Mouse (Mus musculus) urinary bladder, postnatal 4 days (tissue): Measurements from ENCODE around the gene Lmf1.
A peak's percentile ranks its signal among the peaks of the same experiment; 100 is the strongest.

Experiments used
- DNase-seq, 2 experiments: peaks; one replicate each; pipeline ENCODE4 v3.0.0; 2021 to 2022; ENCODE audit warnings: low spot score in 2 of 2

The Lmf1 gene

DNA sequence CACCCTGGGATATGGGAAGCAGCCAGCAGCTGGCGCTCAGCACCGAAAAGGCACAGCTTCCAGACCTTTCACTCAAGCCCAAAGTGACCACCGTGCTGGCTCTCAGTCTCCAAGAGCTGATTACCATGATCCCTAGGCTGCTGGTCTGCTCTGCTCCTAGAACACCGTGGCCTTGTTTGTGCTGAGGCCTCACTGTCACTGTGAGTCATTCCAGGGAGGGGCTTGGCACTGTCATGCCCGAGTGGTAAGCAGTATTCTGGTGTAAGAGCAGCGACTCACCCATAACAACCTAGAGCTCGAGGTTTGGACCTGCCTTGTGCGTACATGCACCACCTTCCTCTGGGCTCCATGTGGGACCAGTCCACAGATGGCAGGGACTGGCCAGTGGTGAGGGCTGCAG lies 63.1 kb downstream of the Lmf1 start:
- no peak for DNase-seq

DNA sequence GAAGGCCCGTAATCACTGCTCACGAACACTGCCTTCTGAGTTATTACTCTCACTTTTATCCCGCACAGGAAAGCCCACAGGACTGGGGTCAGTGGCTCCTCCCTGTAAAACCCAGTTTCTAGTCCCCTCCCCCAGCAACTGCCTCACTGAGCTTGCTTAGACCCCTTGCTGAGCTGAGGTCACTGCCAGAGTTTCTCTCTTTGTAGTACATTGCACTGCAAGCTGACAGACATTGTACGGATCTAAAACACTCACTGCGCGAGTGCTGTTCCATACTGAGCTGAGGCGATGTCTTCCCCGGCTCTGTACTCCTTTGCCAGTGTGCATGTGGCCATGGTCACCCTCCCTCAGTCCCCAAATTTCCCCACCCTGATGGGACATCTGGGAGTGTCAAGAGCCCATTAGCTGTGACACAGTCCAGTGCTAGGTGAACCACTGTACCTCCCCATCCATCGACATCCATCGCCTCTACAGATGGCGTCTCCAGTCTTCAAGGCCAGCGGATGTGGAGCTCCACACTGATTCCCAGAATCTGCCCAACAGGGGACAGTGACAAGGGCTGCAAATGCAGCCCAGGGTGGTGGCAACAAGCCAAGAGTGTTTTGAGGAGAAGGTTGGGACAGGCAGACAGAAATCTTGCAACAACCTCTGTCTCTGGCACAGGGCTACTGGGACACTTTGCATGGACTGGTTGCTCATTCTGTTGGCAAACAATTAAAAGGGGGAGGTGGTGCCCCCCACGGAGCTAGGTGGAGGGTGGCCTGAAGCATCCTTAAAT lies 64.8 kb downstream of the Lmf1 start:
- no peak for DNase-seq

DNA sequence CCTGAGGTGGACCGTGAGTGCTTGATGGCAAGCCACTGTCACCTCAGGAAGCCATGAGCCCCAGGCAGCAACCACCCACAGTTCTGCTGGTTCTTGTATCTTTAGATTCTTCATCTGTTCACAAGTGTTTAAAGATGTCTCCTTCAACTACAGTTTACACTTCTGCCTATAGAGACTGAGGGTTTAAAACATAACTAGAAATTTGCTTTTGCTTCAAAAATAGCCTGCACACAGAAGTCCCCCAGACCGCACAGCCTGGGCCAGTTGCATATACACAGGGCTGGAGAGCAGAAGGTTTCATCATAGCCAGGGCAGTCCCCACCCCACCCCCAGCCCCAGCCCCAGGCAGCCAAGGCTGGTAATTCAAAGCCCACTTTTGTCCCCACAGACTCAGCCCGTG lies 65.9 kb downstream of the Lmf1 start:
- DNase-seq = no peak

DNA sequence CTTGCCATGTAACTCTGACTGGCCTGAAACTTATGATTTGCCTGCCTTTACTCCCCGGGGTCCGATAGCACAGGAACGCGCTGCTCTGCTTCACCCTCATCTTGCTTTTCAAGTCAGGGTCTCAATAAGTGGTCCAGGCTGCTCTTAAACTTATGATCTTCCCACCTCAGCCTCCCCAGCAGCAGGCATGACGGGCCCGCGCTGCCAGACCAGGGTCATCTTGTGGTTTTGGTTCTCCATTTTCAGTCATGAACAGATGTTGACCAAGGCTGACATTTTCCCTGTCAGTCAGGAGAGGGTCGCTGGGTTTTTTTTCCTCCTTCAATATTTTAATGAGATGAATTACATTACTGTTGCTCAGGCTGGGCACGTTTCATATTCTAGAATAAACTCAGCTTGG lies 66.8 kb downstream of the Lmf1 start:
- no peak for DNase-seq

DNA sequence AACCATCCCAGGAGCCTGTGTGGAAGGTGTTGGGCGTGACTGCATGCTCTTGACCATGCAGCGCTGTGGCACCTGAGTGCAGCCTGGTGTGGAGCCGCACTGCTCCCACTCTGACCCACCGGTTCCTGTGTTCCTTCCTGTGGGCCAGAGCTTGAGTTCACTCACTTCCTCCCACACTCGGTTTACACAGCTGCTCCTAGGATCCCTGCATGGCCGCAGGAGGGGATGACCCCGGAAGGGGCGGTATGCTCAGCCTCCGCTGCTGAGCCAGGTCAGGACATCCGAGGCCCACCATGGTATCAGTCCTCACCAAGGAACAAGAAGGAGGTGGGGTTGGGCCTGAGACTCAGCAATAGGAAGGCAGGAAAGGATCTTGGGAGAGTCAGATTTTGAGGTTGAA lies 69.0 kb downstream of the Lmf1 start:
- no peak for DNase-seq

DNA sequence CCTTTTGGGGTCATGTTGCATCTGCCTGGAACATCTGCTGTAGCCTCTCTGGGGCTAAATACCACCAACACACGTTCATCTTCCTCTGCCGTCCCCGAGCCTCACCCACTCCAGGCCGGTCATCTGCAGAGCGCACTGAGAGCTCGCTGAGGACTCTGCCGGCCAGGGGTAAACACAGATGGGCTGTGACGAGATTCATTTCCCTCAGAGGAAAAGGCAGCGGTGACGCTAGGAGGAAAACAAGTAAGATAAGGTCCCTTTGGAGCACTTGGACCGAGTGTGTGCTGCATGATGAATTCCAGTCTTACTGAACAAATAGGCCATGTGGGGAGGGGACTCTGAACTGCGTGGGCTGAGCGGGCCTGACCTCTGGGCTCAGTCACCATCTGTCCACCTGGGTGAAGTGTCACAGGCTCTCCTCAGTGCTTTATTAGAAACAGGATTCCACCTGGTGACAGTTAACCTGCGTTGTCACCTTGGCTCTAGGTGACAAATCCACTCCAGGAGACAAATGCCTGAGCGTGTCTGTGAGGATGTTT lies 69.9 kb downstream of the Lmf1 start:
- DNase-seq = no peak

DNA sequence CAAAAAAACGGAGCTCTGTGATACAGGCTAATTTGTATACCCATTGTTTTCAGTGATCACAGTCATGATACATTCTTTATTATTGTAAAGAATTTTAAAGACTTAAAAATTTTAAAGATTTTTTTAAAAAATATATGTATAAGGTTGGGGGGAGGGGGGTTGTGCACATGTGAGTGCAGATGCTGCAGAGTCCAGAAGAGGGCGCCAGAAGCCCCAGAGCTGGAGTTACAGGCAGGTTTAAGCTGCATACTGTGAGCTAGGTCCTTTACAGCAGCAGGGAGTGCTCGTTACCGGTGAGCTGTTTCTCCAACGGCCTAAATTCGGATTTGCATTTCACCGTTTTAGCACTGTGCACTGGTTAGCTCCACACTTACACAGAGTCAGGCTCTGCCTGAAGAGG lies 71.8 kb downstream of the Lmf1 start:
- DNase-seq = no peak

DNA sequence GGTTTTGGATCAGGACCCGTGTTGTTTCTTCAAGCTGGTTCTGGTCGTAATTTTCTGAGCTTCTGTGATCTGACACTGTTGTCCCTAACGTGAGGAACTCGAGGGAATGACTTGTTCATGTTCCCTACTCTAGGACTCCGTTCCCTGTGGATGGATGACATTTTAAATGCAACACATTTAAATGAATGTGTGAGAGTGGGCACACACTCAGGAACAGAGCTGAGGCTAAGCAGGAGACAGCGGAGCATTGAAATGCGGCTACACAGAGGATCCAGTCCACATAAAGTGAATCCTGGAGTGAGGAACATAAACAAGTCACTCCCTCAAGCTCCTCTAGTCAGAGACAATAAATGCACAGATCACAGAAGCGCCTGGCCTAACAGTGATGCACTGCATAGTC lies 73.4 kb downstream of the Lmf1 start:
- no peak for DNase-seq

DNA sequence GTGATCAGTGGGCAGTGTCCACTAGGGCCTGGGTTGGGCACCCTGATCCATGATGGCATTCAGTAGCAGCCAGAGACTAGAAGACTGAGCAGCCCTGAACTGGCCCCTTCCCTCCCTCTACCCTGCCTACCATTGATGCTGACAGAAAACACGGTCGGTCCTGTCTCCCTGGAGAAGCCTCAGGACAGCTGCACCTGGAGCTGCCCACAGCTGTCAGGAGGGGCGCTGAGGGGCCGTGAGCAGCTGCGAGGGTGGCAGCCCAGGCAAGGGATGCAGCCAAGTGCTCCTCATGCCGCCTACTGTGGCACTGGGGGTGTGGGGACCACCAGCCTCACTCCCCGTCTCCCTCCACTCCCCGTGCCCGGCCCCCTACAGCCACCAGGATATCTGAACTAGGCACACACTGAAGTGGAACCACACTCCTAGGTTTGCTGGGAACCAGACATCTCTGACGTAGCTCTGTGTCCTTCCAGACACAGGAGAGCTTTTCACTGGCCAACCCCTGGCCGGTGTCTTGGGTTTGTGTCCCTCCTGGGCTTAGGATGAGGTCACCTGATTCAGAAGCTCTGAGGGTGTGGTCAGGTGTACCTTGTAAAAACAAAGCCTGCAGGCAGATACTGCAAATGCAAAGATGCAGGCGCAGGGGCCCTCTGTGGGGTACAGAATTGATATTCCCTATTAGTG lies 77.4 kb downstream of the Lmf1 start:
- DNase-seq = no peak

DNA sequence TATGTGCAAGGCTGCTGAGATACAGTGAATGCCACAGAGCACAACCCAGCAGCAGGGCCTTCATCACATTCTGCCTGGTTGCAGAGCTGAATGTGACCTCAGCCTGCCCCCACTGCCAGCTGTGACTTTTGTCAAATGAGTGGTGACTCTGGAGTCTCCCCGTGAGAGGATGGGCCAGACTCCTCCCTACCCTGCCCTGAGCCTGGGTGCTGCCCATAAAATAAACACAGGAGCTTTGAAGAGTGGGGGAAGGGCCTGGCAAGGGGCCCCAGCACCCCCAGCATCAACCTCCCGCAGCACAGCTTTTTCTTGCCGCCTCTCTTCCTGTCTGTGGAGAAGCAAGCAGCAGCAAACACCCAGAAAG lies 77.9 kb downstream of the Lmf1 start:
- DNase-seq = no peak

DNA sequence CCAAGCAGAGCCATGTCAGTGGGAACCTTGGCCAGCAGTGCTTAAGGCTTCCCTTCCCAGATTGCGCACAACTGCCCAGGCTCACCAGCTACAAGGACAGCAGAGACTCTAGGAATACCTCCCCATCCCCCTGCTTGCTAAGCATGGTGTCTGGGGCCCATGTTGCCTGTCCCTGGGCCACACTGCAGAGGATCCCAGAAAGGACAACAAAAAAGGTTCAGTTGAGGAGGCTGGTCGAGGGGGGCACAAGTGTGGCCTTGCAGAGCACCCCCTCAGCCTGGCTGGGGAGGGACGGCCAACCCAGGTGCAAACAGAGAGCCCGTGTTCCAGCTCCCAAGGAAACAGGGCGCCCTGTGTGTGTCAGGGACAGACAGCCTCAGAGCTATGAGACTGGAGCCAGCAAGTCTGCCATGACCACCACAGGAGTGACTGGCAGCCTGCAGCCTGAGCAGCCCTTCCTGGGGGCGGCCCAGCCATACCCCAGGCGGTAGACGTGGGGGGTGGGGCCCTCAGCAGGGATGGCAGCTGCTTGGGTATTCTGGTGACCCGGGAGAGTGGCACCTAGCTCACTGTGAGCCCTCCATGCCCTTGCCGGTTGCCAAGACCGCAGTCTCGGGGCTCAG lies 84.4 kb downstream of the Lmf1 start:
- DNase-seq = no peak

DNA sequence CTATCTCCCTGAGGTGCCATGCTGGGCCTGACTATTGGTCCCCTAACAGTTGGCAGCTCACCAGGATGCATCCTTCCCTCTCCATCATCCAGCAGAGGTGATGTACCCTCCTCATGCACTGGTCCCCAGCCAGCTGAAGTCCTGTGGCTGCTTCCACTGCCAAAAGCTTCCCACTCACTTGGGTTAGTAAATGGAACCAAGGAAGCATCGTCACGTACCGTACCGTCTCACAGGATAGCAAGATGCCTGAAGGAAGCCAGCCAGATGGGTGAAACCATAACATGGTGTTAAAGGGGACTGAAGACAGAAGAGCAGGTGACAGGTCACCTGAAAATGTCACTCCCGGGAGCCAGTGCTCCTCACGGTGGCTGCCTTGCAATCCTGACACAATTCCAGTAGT lies 86.6 kb downstream of the Lmf1 start:
- DNase-seq = no peak

DNA sequence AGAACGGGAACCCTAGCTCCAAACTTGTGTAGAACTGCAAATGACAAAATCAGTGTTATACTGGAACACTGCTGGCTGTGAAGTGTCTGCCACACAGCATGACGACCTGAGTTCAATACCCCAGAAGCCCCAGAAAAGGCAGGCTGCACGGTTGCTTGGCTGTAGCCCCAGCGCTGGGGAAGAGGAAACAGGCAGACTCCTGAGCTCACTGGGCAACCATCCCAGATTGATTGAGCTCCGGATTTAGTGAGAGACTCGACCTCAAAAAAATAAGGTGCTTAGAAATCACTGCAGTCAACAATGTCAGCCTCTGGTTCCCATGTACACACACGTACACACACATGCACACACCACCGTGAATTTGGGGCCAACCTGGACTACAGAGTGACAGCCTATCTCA lies 87.0 kb downstream of the Lmf1 start:
- DNase-seq = no peak

DNA sequence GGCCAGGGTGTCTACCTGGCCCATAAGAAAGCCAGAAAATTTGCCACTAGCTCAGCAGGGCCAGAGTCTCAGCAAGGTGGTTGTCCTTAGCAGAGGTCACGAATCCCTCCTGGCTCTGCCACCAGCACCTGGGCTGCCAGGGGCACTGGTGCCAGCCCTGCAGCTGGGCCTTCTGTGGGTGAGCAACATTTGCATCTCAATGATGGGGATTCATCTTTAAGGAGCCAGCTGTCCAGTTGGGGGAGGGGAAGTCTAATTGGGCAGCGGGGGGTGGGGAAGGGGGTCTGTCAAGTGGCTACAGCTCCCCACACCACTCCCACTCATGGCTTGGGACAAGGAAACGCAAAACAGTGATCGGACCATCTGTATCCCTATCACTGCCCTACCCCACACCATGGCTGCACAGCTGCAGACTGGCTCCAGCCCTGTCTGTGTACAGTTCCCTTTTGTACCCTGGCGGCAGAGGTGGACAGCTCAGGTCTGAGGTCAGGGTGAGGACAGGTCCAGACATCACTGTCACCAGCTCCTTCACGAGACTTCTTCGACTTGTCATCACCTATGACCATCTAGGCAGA lies 89.7 kb downstream of the Lmf1 start:
- DNase-seq = no peak

DNA sequence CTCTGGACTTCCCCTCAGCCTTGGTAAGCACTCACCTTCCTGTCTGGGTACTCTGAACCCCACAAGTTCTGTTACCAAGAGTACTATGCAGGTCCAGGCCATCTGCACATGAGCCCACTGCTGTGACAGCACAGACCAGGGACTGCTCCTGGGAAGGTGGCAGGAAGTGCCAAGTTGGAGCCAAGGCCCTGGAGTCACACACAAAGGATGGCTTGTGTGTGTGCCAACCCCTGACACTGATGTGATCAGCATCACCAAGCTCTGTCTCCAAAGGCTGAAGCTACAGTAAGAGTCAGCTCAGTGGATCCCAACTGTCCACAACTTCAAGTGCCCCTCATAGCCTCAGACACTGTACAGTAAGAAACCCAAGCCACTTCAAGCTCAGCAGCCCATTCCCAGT lies 94.1 kb downstream of the Lmf1 start:
- no peak for DNase-seq

DNA sequence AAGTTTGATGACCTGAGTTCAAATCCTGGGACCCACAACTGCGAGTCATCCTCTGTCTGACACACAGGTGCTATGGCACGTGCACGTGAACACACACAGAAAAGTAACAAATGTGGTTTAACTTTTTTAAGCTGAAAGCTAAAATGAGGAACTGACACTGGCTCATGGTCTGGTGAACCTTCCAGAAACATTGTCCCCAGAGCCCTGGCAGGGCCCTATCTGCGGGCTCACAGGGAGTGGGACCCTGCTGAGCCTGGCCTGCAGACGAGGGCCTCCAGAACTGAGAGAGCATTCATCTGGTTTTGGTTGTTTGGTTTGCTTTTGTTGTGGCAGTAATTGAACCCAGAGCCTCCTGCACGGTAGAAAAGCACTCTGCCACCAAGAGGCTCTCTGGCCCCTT lies 99.1 kb downstream of the Lmf1 start:
- no peak for DNase-seq

DNA sequence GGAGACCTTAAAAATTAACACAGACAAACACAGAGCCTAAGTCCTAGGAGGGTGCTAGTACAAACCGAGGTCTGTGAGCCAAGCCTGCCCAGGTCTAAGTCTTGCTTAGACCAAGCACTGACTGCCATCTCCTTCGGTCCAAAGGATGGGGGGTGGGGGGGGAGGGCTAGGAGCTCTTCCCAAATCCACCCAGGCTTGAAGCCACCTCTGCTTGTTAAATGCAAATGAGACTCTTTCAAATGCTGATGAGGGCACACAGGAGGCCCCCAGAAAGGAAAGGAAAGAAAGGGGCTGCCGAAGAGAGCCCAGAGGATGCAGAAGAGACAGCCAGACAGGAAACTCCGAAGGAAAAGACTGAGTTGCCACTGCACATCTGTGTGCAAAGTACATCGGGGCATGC lies 100.9 kb downstream of the Lmf1 start:
- no peak for DNase-seq

DNA sequence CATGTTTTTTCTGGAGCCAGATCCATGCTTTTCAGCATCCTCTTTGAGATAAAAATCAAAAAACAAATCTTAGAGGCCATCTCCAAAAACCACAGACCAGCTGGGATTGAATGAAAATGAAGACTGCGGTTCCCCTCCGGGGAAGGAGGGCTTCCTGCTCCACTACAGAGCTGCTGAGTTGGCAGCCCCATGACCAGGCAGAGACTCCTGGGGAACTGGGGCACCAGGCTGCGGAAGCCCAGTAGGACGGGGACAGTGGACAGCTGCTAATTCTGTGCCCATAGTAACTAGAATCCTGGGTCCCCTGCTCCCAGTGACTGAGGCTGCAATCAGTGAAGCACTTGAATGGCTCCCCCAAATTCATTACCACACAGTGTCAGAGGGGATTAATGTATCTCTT lies 102.8 kb downstream of the Lmf1 start:
- DNase-seq = no peak

DNA sequence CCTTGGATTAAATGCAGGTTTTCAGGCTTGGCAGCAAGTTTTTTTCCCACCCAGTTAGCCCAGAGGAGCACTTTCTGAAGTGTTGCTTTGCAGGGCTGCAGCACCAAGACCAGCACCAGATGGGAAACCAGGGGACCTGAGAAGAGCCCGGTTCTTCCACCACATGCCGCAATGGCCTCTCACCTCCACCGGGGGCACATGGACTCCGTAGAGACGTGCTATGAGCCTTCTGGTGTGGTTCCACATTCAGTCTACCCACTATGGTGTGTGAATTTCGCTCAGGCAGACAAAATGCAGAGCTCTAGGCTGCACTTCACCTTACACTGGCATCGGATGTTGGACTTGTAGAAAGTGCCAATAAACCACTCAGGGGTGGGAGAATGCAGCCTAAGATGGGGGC lies 107.4 kb downstream of the Lmf1 start:
- no peak for DNase-seq

DNA sequence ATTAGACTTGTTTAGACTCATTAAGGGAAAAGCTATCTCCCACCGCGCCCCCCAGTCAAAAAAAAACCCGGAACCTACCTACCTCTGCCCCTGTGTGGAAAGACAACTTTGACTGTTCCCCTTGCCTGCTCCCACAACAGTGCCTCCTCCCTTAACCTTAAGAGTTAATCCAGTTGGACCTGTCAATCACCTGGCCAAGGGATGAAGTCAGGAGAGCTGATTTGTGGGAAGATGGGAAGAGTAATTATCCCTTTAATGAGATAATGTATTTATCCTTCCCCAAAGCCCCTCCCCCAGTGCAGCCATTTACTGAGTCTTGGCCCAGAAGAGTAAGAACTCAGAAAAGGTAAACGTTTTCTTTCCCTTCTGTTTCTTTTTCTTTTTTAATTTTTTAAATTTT lies 110.0 kb downstream of the Lmf1 start:
- no peak for DNase-seq

DNA sequence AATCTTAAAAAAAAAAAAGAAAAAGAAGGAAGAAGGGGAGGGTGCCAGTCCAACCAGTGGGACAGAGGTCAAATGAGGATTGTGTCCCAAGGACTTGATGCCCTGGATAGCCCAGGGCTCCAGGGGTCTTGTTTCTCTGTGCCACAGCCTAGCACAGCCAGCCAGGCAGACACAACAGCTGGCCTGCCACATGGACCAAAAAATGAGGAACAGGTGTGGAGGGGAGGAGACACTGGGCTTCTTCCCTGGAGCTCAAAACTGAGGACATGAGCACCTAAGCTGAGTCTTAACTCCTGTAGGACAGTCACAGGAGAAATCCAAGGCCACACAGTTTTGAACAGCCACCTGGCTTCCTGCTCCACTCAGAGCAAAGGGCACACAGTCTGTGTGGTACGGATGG lies 117.4 kb downstream of the Lmf1 start:
- DNase-seq = no peak

DNA sequence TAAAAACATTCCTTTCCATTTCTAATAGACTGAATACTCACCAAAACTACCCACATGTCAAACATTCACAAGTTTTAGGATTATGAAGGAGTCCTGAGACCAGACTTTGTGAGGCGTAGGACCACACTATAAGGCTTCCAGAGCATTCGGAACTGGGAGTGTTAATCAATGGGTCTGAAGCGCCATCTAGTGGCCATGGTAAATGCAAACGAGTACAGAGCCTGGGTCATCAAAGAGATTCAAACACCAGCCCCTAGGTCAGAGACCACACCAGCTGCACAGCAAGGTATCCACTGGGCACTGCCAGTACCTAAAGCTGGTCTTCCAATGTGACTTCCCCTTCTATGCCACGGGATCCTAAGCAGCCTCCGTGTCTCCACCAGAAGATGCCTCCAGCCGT lies 119.6 kb downstream of the Lmf1 start:
- DNase-seq = peak; percentile 38 to 75
